Comparison of ENCODE assay signal across 8 mouse cellular contexts in genomic region chr10:78138812-78139523, GRCm38 (mm10). TPM values are rescaled to one million over a fixed set of nuclear protein-coding genes. Genes with fewer than 3 reads are reported as not detected.
A peak's percentile ranks its signal among the peaks of the same experiment; 100 is the strongest.
DNase-seq lines count a peak whose midpoint lies in the region; ATAC-seq and TF ChIP-seq lines count a peak whose summit lies in the region.

No protein-coding gene starts in this region.

- H3K9ac ChIP-seq in stomach, embryonic 14.5 days (replicated peaks; ENCODE audit: low read depth, low read length) = no peak overlapping the region
- H3K9ac ChIP-seq in forebrain, embryonic 13.5 days = no peak overlapping the region

- no peak for TF ChIP-seq POLR2A in lung, adult 2 months (IDR thresholded peaks at IDR 0.05; ENCODE audit: borderline replicate concordance, extremely low read depth, low read depth, low read length)

- no peaks in the 10 kb centered on the region for H3K27me3 ChIP-seq in stomach, embryonic 14.5 days (ENCODE audit: control insufficient read depth, insufficient read depth, low read length)
- H3K27me3 ChIP-seq in forebrain, embryonic 13.5 days = no peaks in the 10 kb centered on the region

- peaks cover 15% of the 10 kb centered on the region for H3K4me1 ChIP-seq in lung, adult 2 months (ENCODE audit: control insufficient read depth, insufficient read depth, low read length)
- peaks cover 31% of the 10 kb centered on the region for H3K4me1 ChIP-seq in stomach, embryonic 14.5 days (ENCODE audit: control insufficient read depth, insufficient read depth, low read length)
- peaks cover 10% of the 10 kb centered on the region for H3K4me1 ChIP-seq in forebrain, embryonic 13.5 days

- peak overlapping the region; percentile 88 for H3K27ac ChIP-seq in stomach, embryonic 14.5 days (ENCODE audit: low read length)
- H3K27ac ChIP-seq in forebrain, embryonic 13.5 days = no peak overlapping the region

- DNase-seq in lung, adult 2 months = peak; percentile 40
- no peak for DNase-seq in lung, postnatal 25 days (ENCODE audit: low spot score)
- DNase-seq in heart, adult 9 months (ENCODE audit: low spot score in 2 of 2) = peak; percentile 76 to 82
- peak; percentile 87 for DNase-seq in kidney, postnatal 10 days
- no peak for DNase-seq in c-Kit-positive CD71-positive TER-119-positive erythroid progenitor cells, embryonic 14.5 days (ENCODE audit: low spot score)
- no peak for DNase-seq in spleen, adult 18-20 months

- no peaks in the 10 kb centered on the region for H3K36me3 ChIP-seq in stomach, embryonic 14.5 days (ENCODE audit: control insufficient read depth, insufficient read depth, low read length)
- no peaks in the 10 kb centered on the region for H3K36me3 ChIP-seq in forebrain, embryonic 13.5 days (ENCODE audit: poor library complexity, severe bottlenecking)

- no peak overlapping the region; the same call in 1 of the 2 replicates for H3K4me2 ChIP-seq in stomach, embryonic 14.5 days (replicated peaks; ENCODE audit: low read depth, low read length)
- no peak overlapping the region for H3K4me2 ChIP-seq in forebrain, embryonic 13.5 days

- no peak overlapping the region for H3K4me3 ChIP-seq in lung, adult 2 months (replicated peaks; ENCODE audit: extremely low read depth, low read depth, low read length)
- no peak overlapping the region for H3K4me3 ChIP-seq in stomach, embryonic 14.5 days (ENCODE audit: low read depth, low read length)
- H3K4me3 ChIP-seq in forebrain, embryonic 13.5 days = no peak overlapping the region

- ATAC-seq in stomach, embryonic 14.5 days (ENCODE audit: insufficient number of reproducible peaks, insufficient read depth, low FRiP score, low read depth) = peak; percentile 83
- no peak for ATAC-seq in forebrain, embryonic 13.5 days

- H3K9me3 ChIP-seq in stomach, embryonic 14.5 days (ENCODE audit: control insufficient read depth, low read depth, low read length) = no peaks in the 10 kb centered on the region
- no peaks in the 10 kb centered on the region for H3K9me3 ChIP-seq in forebrain, embryonic 13.5 days (replicated peaks)

- 14% methylated on average over 14 of the region's 14 CpGs for WGBS in lung, adult 2 months
- 18% methylated on average over 14 of the region's 14 CpGs for WGBS in stomach, embryonic 14.5 days
- WGBS in forebrain, embryonic 13.5 days = 71% methylated on average over 14 of the region's 14 CpGs

- no peak for TF ChIP-seq CTCF in lung, adult 2 months (IDR thresholded peaks at IDR 0.05; ENCODE audit: insufficient read depth, low read length)

RNA-seq across cellular contexts. Expression of gene D10Jhu81e, which starts 30.6 kb away (rescaled TPM):
- 105 and 113 TPM in 2 replicates for polyA plus RNA-seq in lung, adult 2 months (2012; rRNA removed)
- 18.2 and 20.5 TPM in 2 replicates for polyA plus RNA-seq in stomach, embryonic 14.5 days (2014; fragmentation: Nextera tagmentation; extraction: Ambion mirVana)
- 18.9 and 22.4 TPM in 2 replicates for polyA plus RNA-seq in forebrain, embryonic 13.5 days (2015; fragmentation: Nextera tagmentation; extraction: Ambion mirVana)

RNA-seq across cellular contexts. Expression of gene Pwp2, which starts 46.0 kb away (rescaled TPM):
- polyA plus RNA-seq in lung, adult 2 months (2012; rRNA removed) = 6.7 and 8.7 TPM in 2 replicates
- polyA plus RNA-seq in stomach, embryonic 14.5 days (2014; fragmentation: Nextera tagmentation; extraction: Ambion mirVana) = 14.0 and 14.1 TPM in 2 replicates
- 19.1 and 23.0 TPM in 2 replicates for polyA plus RNA-seq in forebrain, embryonic 13.5 days (2015; fragmentation: Nextera tagmentation; extraction: Ambion mirVana)

Comparison
In these comparisons a context has a peak if more than half of its experiments do, and no peak if none do; other contexts are left out.
1. DNase-seq: peak in lung, adult 2 months (single experiment), heart, adult 9 months (2 of 2) and kidney, postnatal 10 days (single experiment); none in lung, postnatal 25 days (single experiment), c-Kit-positive CD71-positive TER-119-positive erythroid progenitor cells, embryonic 14.5 days (single experiment) and spleen, adult 18-20 months (0 of 2).